Mouse (Mus musculus): ENCODE results near the gene Gm28047. TPM values are rescaled to one million over a fixed set of nuclear protein-coding genes. Genes with fewer than 3 reads are reported as not detected.

Gm28047 gene
- total RNA-seq, 2 experiments from 2014 or later = 0.60 TPM; not detected in 1

GRCm38 (mm10) chr15:102501084-102501814, 123.6 kb downstream of the Gm28047 start:
- no peak for DNase-seq (ENCODE audit: low spot score in 2 of 2)

- DNase-seq (ENCODE audit: low spot score in 2 of 2) = no peak
These were observed 124.4 kb downstream of the Gm28047 start for GRCm38 (mm10) chr15:102500479-102500878.

- no peak for DNase-seq (ENCODE audit: low spot score in 2 of 2)
These were observed 125.0 kb downstream of the Gm28047 start for GRCm38 (mm10) chr15:102499851-102500250.

GRCm38 (mm10) chr15:102499370-102499769, 125.5 kb downstream of the Gm28047 start:
- DNase-seq (ENCODE audit: low spot score in 2 of 2) = no peak

- no peak for DNase-seq (ENCODE audit: low spot score in 2 of 2)
These were observed 126.5 kb downstream of the Gm28047 start for GRCm38 (mm10) chr15:102498322-102498721.

- DNase-seq (ENCODE audit: low spot score in 2 of 2) = no peak
These were observed 137.2 kb downstream of the Gm28047 start for GRCm38 (mm10) chr15:102487664-102488063.

- no peak for DNase-seq (ENCODE audit: low spot score in 2 of 2)
These were observed 139.0 kb downstream of the Gm28047 start for GRCm38 (mm10) chr15:102485853-102486252.

- DNase-seq (ENCODE audit: low spot score in 2 of 2) = no peak
These were observed 141.7 kb downstream of the Gm28047 start for GRCm38 (mm10) chr15:102483136-102483535.

- no peak for DNase-seq (ENCODE audit: low spot score in 2 of 2)
These were observed 150.3 kb downstream of the Gm28047 start for GRCm38 (mm10) chr15:102474520-102474919.

Small RNAs within 50 kb of the gene (microRNA-seq; reads per million reads assigned to microRNA genes)
- 0 reads per million in 2 experiments for gene Mir688

Other genes starting within 250 kb of the Gm28047 start
- gene Sp1, start 218.9 kb downstream of the Gm28047 start, total RNA-seq (2021) = 10 to 100 TPM; 26.2 to 27.6 TPM
- under 1 TPM; 0.42 to 0.75 TPM for gene Amhr2, start 179.7 kb downstream of the Gm28047 start, total RNA-seq (2021)
- gene Prr13, start 166.0 kb downstream of the Gm28047 start, total RNA-seq (2021) = 10 to 100 TPM; 23.3 to 23.4 TPM
- 100 to 1,000 TPM; 418 to 481 TPM for gene Pcbp2, start 154.5 kb downstream of the Gm28047 start, total RNA-seq (2021)
- not detected for gene Gm10337, start 121.3 kb downstream of the Gm28047 start, total RNA-seq (2021)
- gene Map3k12, start 108.0 kb downstream of the Gm28047 start, total RNA-seq (2021) = 10 to 100 TPM; 83.2 to 88.9 TPM
- gene Tarbp2, start 106.9 kb downstream of the Gm28047 start, total RNA-seq (2021) = 10 to 100 TPM; 45.7 to 46.8 TPM
- 1 to 10 TPM; 2.6 to 6.3 TPM for gene Npff, start 100.1 kb downstream of the Gm28047 start, total RNA-seq (2021)
- 10 to 100 TPM; 39.4 to 40.5 TPM for gene Atf7, start 397 bp upstream of the Gm28047 start, total RNA-seq (2021)
- 10 to 100 TPM in 1 of 2 experiments, 1 to 10 TPM in 1; 5.9 to 17.8 TPM for gene Atp5g2, start 47.3 kb upstream of the Gm28047 start, total RNA-seq (2021)
- gene Calcoco1, start 97.1 kb upstream of the Gm28047 start, total RNA-seq (2021) = 10 to 100 TPM; 57.7 to 62.7 TPM